Mouse (Mus musculus) intestine, embryonic 14.5 days (tissue): Measurements from ENCODE around the gene Cdc42bpb. TPM values are rescaled to one million over a fixed set of nuclear protein-coding genes. Genes with fewer than 3 reads are reported as not detected.

Experiments used
- ATAC-seq: fragments of 200-750 bp; cut with Nextera tagmentation; replicated peaks from 2 replicates; pipeline ENCODE4 v1.8.0; 2017; ENCODE audit warnings: low read depth, moderate number of reproducible peaks, moderate TSS enrichment, moderate library complexity; ENCODE audit not compliant: low FRiP score, low TSS enrichment
- DNase-seq: peaks from one replicate; pipeline ENCODE4 v3.0.0-alpha.2; 2018; ENCODE audit warnings: low spot score
- H3K27ac ChIP-seq: fragments of 300-500 bp; sonication (generic); 2 replicates; pipeline ENCODE4 v1.5.1; 2014; ENCODE audit warnings: low read depth, mild to moderate bottlenecking, control low read depth
- H3K27me3 ChIP-seq: fragments of 300-500 bp; sonication (generic); replicated peaks from 2 replicates; pipeline ENCODE4 v1.6.1; 2014; ENCODE audit warnings: low read length, control low read depth; ENCODE audit not compliant: control insufficient read depth, insufficient read depth
- H3K36me3 ChIP-seq: fragments of 300-500 bp; sonication (generic); 2 replicates; pipeline ENCODE4 v1.6.1; 2014; ENCODE audit warnings: low read length, control low read depth; ENCODE audit not compliant: control insufficient read depth, insufficient read depth
- H3K4me1 ChIP-seq: fragments of 300-500 bp; sonication (generic); replicated peaks from 2 replicates; pipeline ENCODE4 v1.6.1; 2014; ENCODE audit warnings: low read length, control low read depth, mixed read lengths; ENCODE audit not compliant: control insufficient read depth, insufficient read depth
- H3K4me2 ChIP-seq: fragments of 300-500 bp; sonication (generic); 2 replicates; pipeline ENCODE4 v1.6.1; 2014; ENCODE audit warnings: low read length
- H3K4me3 ChIP-seq: fragments of 300-500 bp; sonication (generic); 2 replicates; pipeline ENCODE4 v1.5.1; 2014; ENCODE audit warnings: low read depth, low read length, control low read depth, mixed read lengths
- H3K9ac ChIP-seq: fragments of 300-500 bp; sonication (generic); 2 replicates; pipeline ENCODE4 v1.6.1; 2014; ENCODE audit warnings: mild to moderate bottlenecking, low read length
- H3K9me3 ChIP-seq: fragments of 300-500 bp; sonication (generic); 2 replicates; pipeline ENCODE4 v1.6.1; 2016; ENCODE audit warnings: low read length, control low read depth; ENCODE audit not compliant: control insufficient read depth
- WGBS: fragments of 180-500 bp; shearing (Covaris S2); extraction: QIAGEN DNeasy Blood & Tissue Kit; methylation state at CpG from one replicate; pipeline ENCODE4 v1.1.7; 2014; 5-methylcytosine and 5-hydroxymethylcytosine counted together
- polyA plus RNA-seq: library from polyadenylated mRNA; unstranded; fragments of >200 nt; fragmentation: Nextera tagmentation; extraction: Ambion mirVana; gene quantifications from 2 replicates; pipeline ENCODE4 v1.2.1, GENCODE M21; 2014

The Cdc42bpb gene
- polyA plus RNA-seq, 1 experiment from 2014 or later = 49.0 TPM

- 0 out of 2 replicates have a peak, but pooled peaks cover 6% of the 10 kb centered on the region for H3K9me3 ChIP-seq
- peaks cover 17% of the 10 kb centered on the region for H3K4me1 ChIP-seq
- peaks cover 61% of the 10 kb centered on the region for H3K27me3 ChIP-seq
- H3K36me3 ChIP-seq = no peaks in the 10 kb centered on the region
- no peak overlapping the region for H3K27ac ChIP-seq
- H3K9ac ChIP-seq = no peak overlapping the region
- ATAC-seq (no peak), DNase-seq (no peak)
- H3K4me3 ChIP-seq = no peak overlapping the region
- WGBS = 49% methylated on average over 6 of the region's 6 CpGs
- H3K4me2 ChIP-seq = no peak overlapping the region
Measured at GRCm38 (mm10) chr12:111276371-111276770, 101.1 kb downstream of the Cdc42bpb start.

- Histone ChIP-seq H3K4me1 (peaks cover 21% of the 10 kb centered on the region), H3K27ac (no peak overlapping the region), H3K9me3 (0 out of 2 replicates have a peak, but pooled peaks cover 6% of the 10 kb centered on the region), H3K4me2 (peak overlapping the region; percentile 75), H3K4me3 (peak overlapping the region; percentile 41), H3K36me3 (no peaks in the 10 kb centered on the region), H3K9ac (no peak overlapping the region; the same call in 1 of the 2 replicates), H3K27me3 (peaks cover 72% of the 10 kb centered on the region)
- WGBS = 2% methylated on average over 58 of the region's 58 CpGs
- ATAC-seq = peak; percentile 30; the same call in 1 of the 2 replicates
- peak; percentile 76 for DNase-seq
Measured at GRCm38 (mm10) chr12:111275150-111275841, 102.2 kb downstream of the Cdc42bpb start.

GRCm38 (mm10) chr12:111274447-111275149 is 102.9 kb downstream of the Cdc42bpb start:
- H3K9me3 ChIP-seq = 0 out of 2 replicates have a peak, but pooled peaks cover 6% of the 10 kb centered on the region
- H3K4me2 ChIP-seq = peak overlapping the region; percentile 75
- peaks cover 79% of the 10 kb centered on the region for H3K27me3 ChIP-seq
- ATAC-seq = no peak; the same call in 1 of the 2 replicates
- H3K36me3 ChIP-seq = no peaks in the 10 kb centered on the region
- H3K27ac ChIP-seq = no peak overlapping the region
- H3K4me3 ChIP-seq = peak overlapping the region; percentile 41
- 2% methylated on average over 80 of the region's 80 CpGs for WGBS
- H3K4me1 ChIP-seq = peaks cover 21% of the 10 kb centered on the region
- peak; percentile 71 for DNase-seq
- no peak overlapping the region; the same call in 1 of the 2 replicates for H3K9ac ChIP-seq

GRCm38 (mm10) chr12:111274006-111274405 is 103.5 kb downstream of the Cdc42bpb start:
- WGBS = 3% methylated on average over 27 of the region's 28 CpGs
- peaks cover 21% of the 10 kb centered on the region for H3K4me1 ChIP-seq
- H3K36me3 ChIP-seq = no peaks in the 10 kb centered on the region
- H3K27me3 ChIP-seq = peaks cover 82% of the 10 kb centered on the region
- H3K4me2 ChIP-seq = peak overlapping the region; percentile 75
- H3K9ac ChIP-seq = no peak overlapping the region; the same call in 1 of the 2 replicates
- H3K9me3 ChIP-seq = 0 out of 2 replicates have a peak, but pooled peaks cover 3% of the 10 kb centered on the region
- no peak overlapping the region for H3K27ac ChIP-seq
- no peak for ATAC-seq
- DNase-seq = peak; percentile 66
- H3K4me3 ChIP-seq = peak overlapping the region; percentile 41

GRCm38 (mm10) chr12:111272420-111272819 is 105.1 kb downstream of the Cdc42bpb start:
- WGBS = 19% methylated on average over 12 of the region's 12 CpGs
- DNase-seq (peak; percentile 93), ATAC-seq (no peak)
- no peak overlapping the region for H3K9ac ChIP-seq
- no peaks in the 10 kb centered on the region for H3K9me3 ChIP-seq
- no peaks in the 10 kb centered on the region for H3K36me3 ChIP-seq
- H3K4me1 ChIP-seq = peaks cover 21% of the 10 kb centered on the region
- H3K27ac ChIP-seq = no peak overlapping the region
- no peak overlapping the region for H3K4me2 ChIP-seq
- H3K4me3 ChIP-seq = no peak overlapping the region
- peaks cover 80% of the 10 kb centered on the region for H3K27me3 ChIP-seq

- 14% methylated on average over 8 of the region's 8 CpGs for WGBS
- Histone ChIP-seq H3K27ac (no peak overlapping the region), H3K36me3 (no peaks in the 10 kb centered on the region), H3K27me3 (peaks cover 76% of the 10 kb centered on the region), H3K9me3 (no peaks in the 10 kb centered on the region), H3K4me2 (peak overlapping the region; percentile 40), H3K9ac (no peak overlapping the region), H3K4me1 (peaks cover 21% of the 10 kb centered on the region), H3K4me3 (peak overlapping the region; percentile 23)
- ATAC-seq (no peak), DNase-seq (no peak)
Measured at GRCm38 (mm10) chr12:111271966-111272365, 105.6 kb downstream of the Cdc42bpb start.

- no peak overlapping the region for H3K27ac ChIP-seq
- no peaks in the 10 kb centered on the region for H3K9me3 ChIP-seq
- H3K27me3 ChIP-seq = peaks cover 70% of the 10 kb centered on the region
- H3K9ac ChIP-seq = no peak overlapping the region
- ATAC-seq (no peak), DNase-seq (no peak)
- peak overlapping the region; percentile 40 for H3K4me2 ChIP-seq
- H3K4me1 ChIP-seq = peaks cover 21% of the 10 kb centered on the region
- peak overlapping the region; percentile 23 for H3K4me3 ChIP-seq
- no peaks in the 10 kb centered on the region for H3K36me3 ChIP-seq
- WGBS = 9% methylated on average over 27 of the region's 28 CpGs
Measured at GRCm38 (mm10) chr12:111271406-111271805, 106.1 kb downstream of the Cdc42bpb start.

- Histone ChIP-seq H3K36me3 (no peaks in the 10 kb centered on the region), H3K4me2 (peak within 1 kb of the TSS; percentile 40), H3K9me3 (no peaks in the 10 kb centered on the region), H3K27me3 (peaks cover 64% of the 10 kb centered on the region), H3K27ac (no peak within 1 kb of the TSS), H3K9ac (no peak within 1 kb of the TSS), H3K4me3 (peak within 1 kb of the TSS; percentile 23), H3K4me1 (peaks cover 21% of the 10 kb centered on the region)
- 30% methylated on average over 25 of the region's 25 CpGs for WGBS
- DNase-seq (no peak), ATAC-seq (peak; percentile 42; the same call in 1 of the 2 replicates)
Measured at GRCm38 (mm10) chr12:111270629-111271277, 106.8 kb downstream of the Cdc42bpb start, which contains the start of gene Amn. Amn (plus strand) TSS chr12:111271095.
